Mouse (Mus musculus) 3134 (cell line): ENCODE measurements around the gene Abcb11.

Source experiments
- DNase-seq: peaks from one replicate; pipeline ENCODE4 v3.0.0-alpha.2; 2011; ENCODE audit warnings: low spot score; ENCODE audit not compliant: insufficient read length; ENCODE audit errors: extremely low read depth

Gene Abcb11

DNA sequence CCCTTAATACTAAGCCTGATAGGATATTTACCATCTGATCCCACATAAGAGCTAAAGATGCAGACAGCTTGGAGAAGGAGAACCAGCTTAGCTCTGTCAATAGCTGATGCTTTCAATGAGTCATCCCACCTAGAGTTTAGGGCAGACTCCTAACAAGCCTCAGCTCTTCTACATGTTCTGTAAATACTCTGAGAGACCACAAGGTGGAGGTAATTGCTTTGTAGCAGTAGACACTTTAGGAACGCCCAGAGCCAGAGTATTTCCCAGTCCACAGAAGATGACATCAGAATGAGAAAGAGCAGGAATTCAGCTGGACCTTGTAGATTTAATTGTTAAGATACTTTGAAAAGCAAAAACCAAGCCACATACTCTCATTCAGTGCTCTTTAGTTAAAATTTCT, 66.5 kb downstream of the Abcb11 start:
- peak; percentile 46 for DNase-seq

GRCm38 (mm10) chr2:69264069-69264618, 78.3 kb downstream of the Abcb11 start:
- DNase-seq: no peak

DNA sequence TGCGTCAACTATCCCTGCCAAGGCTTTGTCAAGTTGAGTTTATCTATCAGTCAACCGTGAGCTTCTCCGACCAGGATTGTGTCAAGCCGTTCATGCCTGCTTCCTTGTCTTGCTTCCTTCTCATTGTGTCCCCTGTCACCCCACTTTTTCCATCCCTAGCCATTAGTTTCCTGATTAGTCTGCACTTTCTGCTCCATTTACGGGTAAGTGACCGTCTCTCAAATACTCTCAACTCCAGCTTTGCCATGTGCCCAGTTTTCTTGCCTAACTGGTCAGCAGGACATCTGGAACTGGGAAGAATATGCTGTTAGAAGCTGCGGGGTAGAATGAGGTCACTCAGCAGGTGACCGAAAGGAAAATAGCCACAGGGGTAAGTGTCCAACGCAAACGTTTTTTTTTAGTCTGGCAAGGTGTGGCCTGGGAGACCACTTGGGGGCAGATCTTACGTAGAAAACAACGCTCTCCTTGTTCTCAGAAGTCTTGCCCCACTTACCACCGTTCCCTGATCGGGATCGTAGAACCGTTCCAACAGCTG, 94.1 kb downstream of the Abcb11 start:
- DNase-seq: no peak

DNA sequence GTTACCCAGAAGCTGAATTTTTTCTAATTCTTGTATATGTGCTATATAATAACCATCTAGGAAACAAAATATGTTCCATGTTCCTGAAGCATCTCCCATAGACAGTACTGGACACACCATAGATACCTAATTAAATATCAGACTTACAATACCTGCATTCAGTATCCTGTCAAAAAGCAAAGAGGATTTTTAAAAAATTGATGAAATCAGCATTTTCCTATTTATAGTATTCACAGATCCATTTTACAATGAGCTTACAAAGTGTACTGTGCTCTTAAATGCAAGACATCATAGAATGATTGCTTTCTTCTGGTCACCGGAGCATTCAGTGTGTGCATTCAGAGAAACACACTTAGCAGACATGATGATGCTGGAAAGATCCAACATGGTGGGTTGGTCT, 95.3 kb downstream of the Abcb11 start:
- DNase-seq: no peak

DNA sequence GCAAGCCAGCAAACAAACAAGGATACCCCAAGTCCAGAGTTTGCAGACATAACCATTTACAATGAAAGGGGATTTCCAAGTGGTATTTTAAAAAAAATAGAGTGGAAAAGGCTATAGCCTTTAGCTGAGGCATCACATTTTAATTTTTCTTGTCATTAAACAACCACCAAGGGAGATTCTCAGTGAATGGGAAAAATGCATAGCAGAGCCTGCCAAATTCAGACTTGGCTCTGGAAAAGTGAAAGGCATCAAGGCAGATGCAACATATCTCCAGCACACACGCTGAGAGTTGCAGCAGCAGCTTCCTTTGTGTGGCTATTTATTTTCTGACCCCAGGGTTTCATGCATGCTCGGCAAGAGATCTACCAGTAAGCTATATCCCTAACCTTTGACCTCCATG, 97.5 kb downstream of the Abcb11 start:
- no peak for DNase-seq

DNA sequence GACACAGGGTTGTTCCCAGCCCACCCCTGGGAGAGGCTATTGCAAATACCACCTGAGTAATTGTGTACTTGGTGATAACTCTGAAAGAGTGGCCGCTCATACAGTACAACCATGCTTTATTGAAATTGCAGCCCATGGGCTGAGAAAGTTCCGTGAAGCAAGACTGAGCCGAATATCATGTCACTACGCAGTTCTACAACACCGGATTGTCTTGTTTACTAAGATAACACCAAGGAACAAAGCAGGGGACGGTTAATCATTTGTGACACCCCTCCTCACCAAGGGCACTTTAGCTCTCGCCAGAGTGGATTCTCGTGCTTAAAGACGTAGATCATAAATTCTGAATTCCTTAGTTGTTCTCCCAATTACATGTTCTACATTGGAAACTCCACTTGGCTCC, 103.1 kb downstream of the Abcb11 start:
- no peak for DNase-seq

DNA sequence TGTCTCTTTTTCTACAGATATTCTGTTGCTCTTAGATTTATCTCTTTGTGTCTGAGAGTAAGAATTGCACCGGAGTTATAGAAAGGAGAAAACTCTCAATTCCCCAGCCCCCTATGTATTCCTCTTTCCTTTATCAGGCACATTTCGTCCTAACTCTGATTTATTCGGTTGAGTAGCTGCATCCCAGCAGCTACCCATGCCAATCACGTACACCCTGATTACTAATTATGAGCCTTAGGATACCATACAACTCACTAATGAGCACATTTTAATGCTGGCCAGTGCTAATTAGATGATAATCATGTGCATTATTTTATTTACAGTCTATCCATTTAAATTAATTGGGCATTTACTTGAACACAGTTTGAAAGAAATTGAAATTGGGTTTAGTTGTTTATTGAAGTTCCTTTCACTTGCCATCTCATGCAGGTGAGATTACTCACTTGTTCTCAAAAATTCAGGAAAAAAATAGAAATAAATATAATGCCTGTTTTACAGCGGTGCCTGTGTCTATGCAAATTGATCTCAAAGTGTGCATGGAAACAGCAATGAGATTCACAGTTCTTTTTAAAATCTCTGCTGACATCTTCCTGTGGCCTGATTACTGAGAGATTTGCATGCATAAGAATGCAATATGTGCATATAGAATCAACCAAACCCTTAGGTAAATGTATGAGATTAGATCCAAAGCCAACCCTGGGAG, 107.3 kb downstream of the Abcb11 start:
- no peak for DNase-seq

DNA sequence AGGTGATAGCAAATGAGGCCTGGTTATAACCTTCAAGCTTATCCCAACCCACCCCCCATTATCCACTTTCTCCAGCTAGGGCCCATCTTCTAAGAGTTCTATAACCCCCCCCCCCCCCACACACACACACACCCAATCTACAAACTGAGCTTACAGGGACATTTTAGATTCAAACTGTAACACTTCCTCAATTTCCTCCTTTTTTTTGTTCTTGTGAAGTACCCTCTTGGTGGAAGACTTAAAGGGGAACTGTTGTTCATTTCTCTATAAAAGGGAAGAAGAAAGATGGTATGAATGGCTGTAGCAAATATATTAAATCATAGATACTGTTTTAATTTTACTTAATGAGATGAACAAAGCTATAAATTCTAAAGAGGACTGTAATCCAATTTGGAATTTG, 110.3 kb downstream of the Abcb11 start:
- DNase-seq: no peak

DNA sequence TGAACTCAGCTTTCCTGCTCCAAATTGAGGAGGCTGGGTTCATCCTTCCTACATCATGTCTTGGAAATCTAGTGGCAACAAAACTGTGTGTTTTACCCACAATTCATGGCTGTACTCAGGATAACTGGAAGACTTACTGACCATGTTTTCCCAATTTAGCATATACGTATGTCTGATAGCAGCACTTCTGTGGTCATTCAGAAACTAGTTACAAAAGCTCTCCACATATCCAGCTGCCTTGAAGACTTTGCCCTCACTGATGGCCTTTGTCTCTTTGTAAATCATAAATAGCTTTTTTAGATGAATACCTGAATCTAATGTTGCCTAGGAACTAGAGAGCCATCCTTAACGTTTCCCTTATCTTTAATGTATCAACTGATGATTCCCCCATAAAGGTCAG, 112.3 kb downstream of the Abcb11 start:
- no peak for DNase-seq

- no peak for DNase-seq
Observed at GRCm38 (mm10) chr2:69228635-69229034, 113.8 kb downstream of the Abcb11 start.

GRCm38 (mm10) chr2:69226876-69227275, 115.5 kb downstream of the Abcb11 start:
- no peak for DNase-seq

DNA sequence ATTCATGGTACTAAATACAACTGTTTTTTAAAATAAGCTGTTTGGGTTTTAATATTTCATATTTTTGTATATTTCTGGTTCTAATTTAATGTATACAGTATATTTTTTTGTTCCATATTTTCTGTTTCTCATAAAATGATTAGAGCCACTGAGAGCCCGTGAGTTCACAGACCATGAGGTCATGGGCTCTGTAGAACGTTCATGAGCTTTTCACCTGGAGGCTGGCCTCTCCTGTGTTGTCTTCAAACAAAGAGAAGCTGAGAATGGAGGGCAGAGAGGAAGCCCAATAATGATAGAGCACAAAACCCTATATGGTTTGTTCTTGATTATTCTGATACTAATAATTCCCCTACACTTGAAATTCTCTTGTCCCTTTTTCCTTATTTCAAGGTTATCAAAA, 117.7 kb downstream of the Abcb11 start:
- DNase-seq: no peak

- no peak for DNase-seq
Observed at GRCm38 (mm10) chr2:69222815-69223214, 119.6 kb downstream of the Abcb11 start.

DNA sequence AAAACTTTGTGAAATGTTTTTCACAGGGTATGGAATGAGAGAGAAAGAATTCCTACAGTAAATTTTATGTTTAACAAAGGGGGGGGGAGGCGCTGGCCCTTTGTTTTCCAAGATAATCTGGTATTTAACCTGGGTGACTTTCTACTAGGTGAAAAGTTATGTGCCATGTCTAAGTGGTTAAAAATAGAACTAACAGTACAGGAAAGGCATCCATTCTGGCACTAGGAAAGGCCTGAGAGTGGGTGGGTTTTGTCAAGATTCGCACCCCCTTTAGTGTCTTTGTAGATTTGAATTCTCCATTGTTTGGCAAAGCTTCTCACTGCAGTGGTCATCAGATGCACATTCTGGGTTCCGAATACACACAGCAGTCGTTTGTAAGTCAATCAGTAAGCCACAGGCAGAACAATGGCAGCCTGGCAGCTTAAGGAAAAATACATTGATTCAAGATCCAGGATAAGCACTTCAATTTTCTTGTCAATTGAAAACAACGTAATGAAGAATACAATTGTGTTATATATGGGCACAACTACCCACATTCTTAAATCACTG, 120.5 kb downstream of the Abcb11 start:
- DNase-seq: no peak

DNA sequence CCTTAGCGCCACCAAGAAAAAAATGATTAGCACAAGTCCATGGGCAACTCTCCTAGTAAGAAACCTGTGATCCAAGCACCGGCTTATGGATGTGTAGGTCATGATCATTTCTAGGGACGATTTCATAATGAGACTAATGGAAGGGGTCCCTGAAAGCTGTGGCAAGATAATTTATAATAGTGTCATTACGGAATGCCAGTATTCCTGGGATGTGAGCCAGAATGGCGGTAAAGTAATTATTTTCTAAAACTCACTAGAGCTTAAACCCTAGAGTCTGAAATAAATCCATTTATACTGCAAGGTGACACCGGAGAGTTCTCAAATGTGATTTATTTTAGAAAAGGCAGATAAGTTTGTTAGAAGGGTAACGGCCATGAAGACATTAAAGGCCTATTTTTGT, 127.2 kb downstream of the Abcb11 start:
- no peak for DNase-seq

GRCm38 (mm10) chr2:69212652-69213051, 129.8 kb downstream of the Abcb11 start:
- DNase-seq: no peak

GRCm38 (mm10) chr2:69210773-69211172, 131.6 kb downstream of the Abcb11 start, which contains the start of gene G6pc2:
TSS of gene G6pc2 (plus strand) at chr2:69211073.
- DNase-seq: no peak

- no peak for DNase-seq
Observed at GRCm38 (mm10) chr2:69209684-69210083, 132.7 kb downstream of the Abcb11 start.

DNA sequence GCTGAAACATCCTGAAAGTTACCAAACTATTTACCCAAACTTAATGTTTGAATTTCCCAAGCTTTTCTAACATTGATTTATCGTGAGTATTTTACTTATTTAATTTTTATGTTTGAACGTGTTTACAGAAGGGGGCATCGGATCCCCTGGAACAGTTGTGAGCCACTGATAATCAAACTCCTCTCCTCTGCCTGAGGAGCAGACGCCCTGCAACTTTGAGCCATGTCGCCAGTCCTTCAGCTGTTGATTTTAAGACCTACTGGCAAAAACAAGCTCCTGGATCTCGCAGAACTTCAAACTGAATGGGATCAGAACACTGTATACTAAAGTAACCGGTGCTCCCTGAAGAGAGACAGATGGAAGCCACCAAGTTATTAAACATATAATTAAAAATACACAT, 135.9 kb downstream of the Abcb11 start:
- DNase-seq: no peak

DNA sequence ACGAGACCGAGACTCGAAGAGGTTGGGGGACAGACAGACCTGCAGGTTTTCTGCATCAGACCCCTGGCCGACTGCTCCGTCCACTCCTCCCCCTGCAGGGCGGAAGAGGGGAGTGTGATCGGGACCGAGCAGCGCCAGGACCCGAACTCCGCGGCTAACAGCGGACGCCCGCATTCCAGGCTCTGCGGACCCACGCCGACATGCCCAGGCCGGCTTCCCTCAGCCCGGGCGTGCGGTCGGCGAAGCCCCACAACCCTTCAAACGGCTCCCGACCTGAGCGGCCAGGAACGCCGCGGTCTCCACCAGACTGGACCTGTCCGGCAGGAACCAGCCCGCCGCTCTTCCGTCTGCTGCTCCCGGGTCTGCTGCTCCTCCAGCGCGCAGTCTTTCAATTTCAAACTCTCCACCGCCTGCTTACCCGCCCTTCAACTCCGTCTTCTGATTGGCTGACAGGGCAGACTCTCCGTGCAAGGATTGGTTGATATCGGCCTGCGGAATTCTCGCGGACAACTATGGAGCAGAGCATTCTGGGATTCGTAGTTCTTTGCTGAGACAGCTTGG, 136.5 kb downstream of the Abcb11 start, which contains the start of gene Spc25:
TSS of gene Spc25 (minus strand) at position 404 of the 561 bp plus-strand sequence.
- DNase-seq: peak; percentile 87

DNA sequence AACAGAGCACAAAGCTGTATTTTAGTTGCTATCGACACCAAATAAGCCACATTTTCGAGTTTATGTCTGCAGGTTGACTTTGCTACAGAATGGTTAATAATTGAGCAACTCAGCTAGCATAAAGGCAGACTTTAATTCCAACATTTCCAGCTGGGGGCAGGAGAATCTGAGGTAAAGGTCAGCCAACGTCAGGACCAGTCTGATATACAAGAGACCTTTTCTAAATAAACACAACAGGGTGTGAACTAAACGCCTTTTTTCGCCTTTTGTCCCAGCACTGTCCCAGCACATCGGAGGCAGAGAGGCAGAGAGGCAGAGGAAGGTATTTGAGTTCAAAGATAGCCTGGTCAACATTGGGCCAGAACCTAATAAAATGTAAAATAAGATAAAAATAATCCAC, 137.2 kb downstream of the Abcb11 start:
- no peak for DNase-seq

- DNase-seq: no peak
Observed at GRCm38 (mm10) chr2:69193555-69193954, 148.9 kb downstream of the Abcb11 start.
